Mouse (Mus musculus) bone marrow, adult 2 months (tissue): ENCODE measurements around the gene Ntsr1. TPM values are rescaled to one million over a fixed set of nuclear protein-coding genes. Genes with fewer than 3 reads are reported as not detected.

Experiments
- H3K27ac ChIP-seq: fragments of 200-500 bp; 2 replicates; pipeline ENCODE4 v1.5.1; 2012; ENCODE audit warnings: low read depth, mild to moderate bottlenecking, control low read depth, inconsistent platforms, low read length; ENCODE audit not compliant: control insufficient read depth, poor library complexity, insufficient read depth
- H3K4me1 ChIP-seq: fragments of 200-500 bp; 2 replicates; pipeline ENCODE4 v1.6.1; 2011; ENCODE audit warnings: low read length; ENCODE audit not compliant: control insufficient read depth, insufficient read depth
- H3K4me3 ChIP-seq: fragments of 200-500 bp; replicated peaks from 2 replicates; pipeline ENCODE3; 2011; ENCODE audit warnings: mild to moderate bottlenecking, low read depth, low read length, control low read depth; ENCODE audit not compliant: control insufficient read depth
- CTCF ChIP-seq: fragments of 200-500 bp; IDR thresholded peaks from 2 replicates; pipeline ENCODE4 v1.5.1; 2011; ENCODE audit warnings: low read length, control low read depth; ENCODE audit not compliant: control insufficient read depth, insufficient read depth
- POLR2A ChIP-seq: fragments of 200-500 bp; IDR thresholded peaks from 2 replicates; pipeline ENCODE4 v1.6.1; 2011; ENCODE audit warnings: low read depth, mild to moderate bottlenecking, control low read depth, low read length, borderline replicate concordance; ENCODE audit not compliant: control insufficient read depth
- WGBS: fragments of 180-500 bp; shearing (Covaris S2); methylation state at CpG from one replicate; pipeline ENCODE4 v1.1.7; 2018; 5-methylcytosine and 5-hydroxymethylcytosine counted together
- polyA plus RNA-seq: library from polyadenylated mRNA; stranded (reverse); fragments of >200 nt; gene quantifications from 2 replicates; pipeline ENCODE4 v1.2.4, GENCODE M21; 2011; ENCODE audit warnings: low replicate concordance; ENCODE audit not compliant: missing spikeins, insufficient read depth, insufficient read length

Gene Ntsr1
- polyA plus RNA-seq, 1 experiment, result not detected

- WGBS, result 6% methylated on average over 3 of the region's 3 CpGs
- H3K4me3 ChIP-seq, result no peak overlapping the region
- peaks cover 5% of the 10 kb centered on the region for H3K4me1 ChIP-seq
- H3K27ac ChIP-seq, result no peak overlapping the region
- TF ChIP-seq CTCF (peak; percentile 90), POLR2A (no peak)
These were observed 78.9 kb downstream of the Ntsr1 start for GRCm38 (mm10) chr2:180578686-180579085.

DNA sequence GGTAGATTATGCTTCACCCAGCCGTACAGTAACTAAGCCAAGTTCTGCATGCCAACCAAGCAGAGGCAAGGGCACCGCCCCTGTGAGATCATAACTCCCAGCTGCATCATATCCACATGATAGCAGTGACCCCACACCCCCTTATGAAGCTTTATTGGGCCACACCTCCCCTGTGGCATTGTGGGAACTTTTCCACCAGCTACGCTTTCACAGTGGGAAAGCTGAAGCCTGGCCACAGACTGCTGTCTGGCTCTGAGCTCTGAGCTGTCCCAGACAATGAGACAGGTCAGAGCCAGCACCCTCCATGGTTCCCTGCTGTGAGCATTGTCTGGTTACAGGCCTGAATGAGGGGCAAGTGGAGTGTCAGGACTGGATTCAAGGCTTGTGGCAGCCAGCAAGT lies 81.2 kb downstream of the Ntsr1 start, which contains the start of gene Mrgbp:
Gene Mrgbp (plus strand): TSS at position 303 of the 400 bp plus-strand sequence.
- WGBS, result 73% methylated on average over 3 of the region's 3 CpGs
- no peak within 1 kb of the TSS for H3K27ac ChIP-seq
- H3K4me1 ChIP-seq, result peaks cover 5% of the 10 kb centered on the region
- H3K4me3 ChIP-seq, result no peak within 1 kb of the TSS
- no peak for TF ChIP-seq POLR2A
- TF ChIP-seq CTCF, result no peak

GRCm38 (mm10) chr2:180582481-180583153 lies 82.8 kb downstream of the Ntsr1 start:
- Histone ChIP-seq H3K4me1 (peaks cover 5% of the 10 kb centered on the region), H3K4me3 (peak overlapping the region; percentile 95), H3K27ac (peak overlapping the region; percentile 82)
- WGBS, result under 1% methylated on average over 57 of the region's 57 CpGs
- TF ChIP-seq CTCF (peak; percentile 96), POLR2A (peak; percentile 80; the same call in 1 of the 2 replicates)

DNA sequence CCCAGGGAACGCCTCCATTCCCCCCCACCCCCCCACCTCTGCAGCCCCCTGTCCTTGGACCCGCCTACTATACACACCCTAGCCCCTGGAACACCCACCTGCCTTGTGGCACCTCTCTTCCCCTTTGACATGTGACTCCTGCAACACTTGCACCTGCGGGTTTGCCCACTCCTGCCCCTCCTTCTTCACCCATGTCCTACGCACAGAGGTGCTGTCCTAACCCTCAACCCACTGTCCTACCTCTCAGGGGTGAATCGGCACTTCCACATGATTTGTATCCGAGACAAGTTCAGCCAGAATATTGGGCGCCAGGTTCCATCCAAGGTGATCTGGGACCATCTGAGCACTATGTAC lies 83.4 kb downstream of the Ntsr1 start:
- peak overlapping the region; percentile 95 for H3K4me3 ChIP-seq
- 8% methylated on average over 7 of the region's 7 CpGs for WGBS
- no peak overlapping the region for H3K27ac ChIP-seq
- TF ChIP-seq CTCF (no peak), POLR2A (no peak)
- H3K4me1 ChIP-seq, result peaks cover 5% of the 10 kb centered on the region

DNA sequence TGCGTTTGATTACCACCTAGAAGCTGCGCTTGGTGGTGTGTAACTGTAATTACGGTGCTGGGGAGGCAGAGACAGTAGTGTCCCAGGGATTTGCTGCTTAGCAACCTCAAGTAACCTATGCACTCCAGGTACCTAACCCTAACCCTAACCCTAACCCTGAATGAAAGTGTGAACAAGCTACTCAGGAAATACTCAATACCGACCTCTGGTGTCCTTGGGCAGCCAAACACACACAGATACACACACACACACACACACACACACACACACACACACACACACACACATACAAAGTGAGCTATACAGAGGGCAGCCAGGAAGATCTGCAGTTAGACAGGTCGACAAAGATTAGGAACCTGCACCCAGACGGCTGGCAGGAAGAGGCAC lies 89.0 kb downstream of the Ntsr1 start:
- 46% methylated on average over 6 of the region's 6 CpGs for WGBS
- H3K4me3 ChIP-seq, result peak overlapping the region; percentile 99
- TF ChIP-seq CTCF (no peak), POLR2A (no peak)
- no peaks in the 10 kb centered on the region for H3K4me1 ChIP-seq
- peak overlapping the region; percentile 72; the same call in 1 of the 2 replicates for H3K27ac ChIP-seq

DNA sequence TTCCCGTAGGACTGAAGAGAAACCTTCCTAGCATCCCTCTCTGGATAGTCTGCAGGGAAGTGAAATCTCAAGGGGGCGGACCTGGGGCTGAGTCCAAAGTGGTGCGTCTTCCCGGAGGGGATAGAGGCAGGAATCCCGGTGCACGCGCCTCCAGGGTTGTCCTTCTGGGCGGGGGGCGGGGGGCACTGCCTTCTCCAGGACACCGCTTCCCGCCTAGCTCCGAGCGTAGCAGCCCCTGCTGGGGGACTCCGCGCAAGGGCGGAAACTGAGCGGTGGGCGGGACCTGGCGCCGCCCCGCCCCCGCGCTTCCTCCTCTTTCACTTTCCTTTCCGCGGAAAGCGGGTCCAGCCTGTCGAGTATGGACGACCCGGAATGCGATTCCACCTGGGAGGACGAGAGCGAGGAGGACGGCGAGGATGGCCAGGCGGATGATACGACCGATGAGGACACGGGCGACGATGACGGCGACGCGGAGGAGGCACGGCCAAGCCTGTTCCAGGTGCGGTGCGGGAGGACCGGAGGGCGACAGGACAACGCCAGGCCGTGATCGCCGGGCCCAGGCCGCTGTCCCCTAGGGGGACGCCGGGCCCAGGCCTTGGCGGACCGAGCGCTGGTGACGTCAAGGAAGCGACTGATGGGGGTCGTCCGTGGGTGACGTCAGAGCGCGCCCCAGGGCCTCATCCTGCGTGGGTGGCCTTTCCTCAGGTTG lies 89.5 kb downstream of the Ntsr1 start, which contains the start of gene Ogfr:
Gene Ogfr (plus strand): TSS at position 123 of the 709 bp plus-strand sequence.
- Histone ChIP-seq H3K4me1 (no peaks in the 10 kb centered on the region), H3K27ac (peak within 1 kb of the TSS; percentile 91), H3K4me3 (peak within 1 kb of the TSS; percentile 99)
- TF ChIP-seq POLR2A (peak; percentile 59; the same call in 1 of the 2 replicates), CTCF (0 out of 2 replicates have a peak, but pooled peaks have one; percentile 14)
- under 1% methylated on average over 67 of the region's 67 CpGs for WGBS

Other genes starting within 250 kb of the Ntsr1 start
- 1,144 and 1,728 TPM in 2 replicates for gene Rps21, start 242.6 kb upstream of the Ntsr1 start, polyA plus RNA-seq
- gene Cables2, start 226.5 kb upstream of the Ntsr1 start, polyA plus RNA-seq, result 12.2 and 16.3 TPM in 2 replicates
- gene Rbbp8nl, start 210.1 kb upstream of the Ntsr1 start, polyA plus RNA-seq, result not detected in 2 replicates
- gene Gata5, start 165.3 kb upstream of the Ntsr1 start, polyA plus RNA-seq, result not detected in 2 replicates
- gene Slco4a1, start 43.7 kb upstream of the Ntsr1 start, polyA plus RNA-seq, result 5.5 and 15.6 TPM in 2 replicates
- 15.1 and 23.8 TPM in 2 replicates for gene Mrgbp, start 81.3 kb downstream of the Ntsr1 start, polyA plus RNA-seq
- 28.5 and 40.6 TPM in 2 replicates for gene Ogfr, start 89.3 kb downstream of the Ntsr1 start, polyA plus RNA-seq
- gene Col9a3, start 97.8 kb downstream of the Ntsr1 start, polyA plus RNA-seq, result 0.56 and 1.4 TPM in 2 replicates
- gene Tcfl5, start 142.7 kb downstream of the Ntsr1 start, polyA plus RNA-seq, result 2.0 TPM in 1 of 2 replicates, not detected in the other
- 15.5 and 36.0 TPM in 2 replicates for gene Dido1, start 210.0 kb downstream of the Ntsr1 start, polyA plus RNA-seq
- gene Gid8, start 210.1 kb downstream of the Ntsr1 start, polyA plus RNA-seq, result 79.0 and 81.5 TPM in 2 replicates
- gene Slc17a9, start 225.3 kb downstream of the Ntsr1 start, polyA plus RNA-seq, result 19.4 and 35.6 TPM in 2 replicates